Mouse (Mus musculus) G1E (cell line): ENCODE measurements around the gene Aldh3b3. TPM values are rescaled to one million over a fixed set of nuclear protein-coding genes. Genes with fewer than 3 reads are reported as not detected.

Experiments
- ATAC-seq: 2 replicates; pipeline ENCODE4 v1.8.0; 2016; ENCODE audit warnings: mild to moderate bottlenecking; ENCODE audit not compliant: insufficient number of reproducible peaks, poor library complexity, low FRiP score, severe bottlenecking; ENCODE audit errors: extremely low read depth
- DNase-seq: peaks from one replicate; pipeline ENCODE4 v3.0.0; 2012; ENCODE audit warnings: low spot score
- H3K27me3 ChIP-seq: 2 replicates; pipeline ENCODE4 v1.6.1; 2012; ENCODE audit warnings: mild to moderate bottlenecking, low read length, inconsistent platforms; ENCODE audit not compliant: insufficient read depth
- H3K36me3 ChIP-seq: replicated peaks from 2 replicates; pipeline ENCODE3; 2012; ENCODE audit warnings: mild to moderate bottlenecking, inconsistent platforms
- H3K4me1 ChIP-seq: 2 replicates; pipeline ENCODE4 v1.6.1; 2012; ENCODE audit warnings: low read depth, low read length, inconsistent platforms, mixed read lengths; ENCODE audit not compliant: insufficient read depth
- H3K4me3 ChIP-seq: 2 replicates; pipeline ENCODE4 v1.5.1; 2012; ENCODE audit warnings: low read depth, mild to moderate bottlenecking, inconsistent platforms, low read length, moderate library complexity, mixed read lengths
- H3K9me3 ChIP-seq: replicated peaks from 2 replicates; pipeline ENCODE4 v1.6.1; 2012; ENCODE audit warnings: inconsistent platforms
- CTCF ChIP-seq: IDR thresholded peaks from 2 replicates; pipeline ENCODE4 v1.5.1; 2012; ENCODE audit warnings: low read depth, low read length, inconsistent platforms, mixed read lengths
- GATA1 ChIP-seq: IDR thresholded peaks from 2 replicates; pipeline ENCODE4 v1.6.1; 2012; ENCODE audit warnings: borderline replicate concordance, low read length, inconsistent platforms, mixed read lengths
- GATA2 ChIP-seq: IDR thresholded peaks from 2 replicates; pipeline ENCODE4 v1.6.1; 2012; ENCODE audit warnings: low read depth, low read length, inconsistent platforms, borderline replicate concordance
- POLR2AphosphoS5 ChIP-seq: IDR thresholded peaks from 2 replicates; pipeline ENCODE4 v1.6.1; 2012; ENCODE audit warnings: low read depth, low read length, inconsistent platforms; ENCODE audit not compliant: insufficient replicate concordance
- TAL1 ChIP-seq: conservative IDR thresholded peaks from 2 replicates; pipeline ENCODE4 v1.6.1; 2012; ENCODE audit warnings: low read depth, low read length, inconsistent platforms, mixed read lengths
- polyA plus RNA-seq: library from polyadenylated mRNA; stranded (reverse); fragments of >175 nt; gene quantifications from 2 replicates; pipeline ENCODE4 v1.2.3, GENCODE M21; 2012
- total RNA-seq, 2 experiments: library from RNA; stranded (forward) in 1 of 2; stranded (reverse) in 1 of 2; fragments of 200-1000 nt in 1 of 2; fragments of >200 nt in 1 of 2; fragmentation: Nextera tagmentation in 1 of 2; gene quantifications; 2 replicates each; pipeline ENCODE4 v1.2.3; 2014 to 2017

Gene Aldh3b3
- total and polyA plus RNA-seq, 3 experiments: 0.11 TPM; not detected in 2

DNA sequence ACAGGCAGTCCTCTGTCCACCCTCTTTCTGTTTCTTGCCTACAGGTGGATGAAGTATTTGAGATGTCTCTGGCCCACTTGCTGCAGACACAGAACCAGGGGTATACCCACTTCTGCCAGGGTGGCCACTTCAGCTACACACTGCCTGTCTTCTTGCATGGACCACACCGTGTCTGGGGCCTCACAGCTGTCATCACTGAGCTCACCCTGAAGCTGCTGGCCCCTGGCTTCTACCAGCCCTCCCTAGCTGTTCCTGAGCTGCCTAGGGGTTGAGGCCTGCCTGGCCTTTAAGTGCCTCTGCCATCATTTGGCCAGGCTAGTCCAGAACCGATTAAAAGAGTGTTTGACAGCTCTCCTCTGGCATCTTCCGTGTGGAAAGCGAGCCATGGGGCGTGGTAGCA lies 43.3 kb downstream of the Aldh3b3 start:
- peaks cover 32% of the 10 kb centered on the region for H3K4me1 ChIP-seq
- DNase-seq (no peak), ATAC-seq (no peak)
- TF ChIP-seq POLR2AphosphoS5: no peak
- TF ChIP-seq TAL1: no peak
- no peak for TF ChIP-seq GATA2
- no peak for TF ChIP-seq CTCF
- TF ChIP-seq GATA1: no peak
- no peaks in the 10 kb centered on the region for H3K9me3 ChIP-seq
- peaks cover 23% of the 10 kb centered on the region for H3K27me3 ChIP-seq
- H3K4me3 ChIP-seq: peak overlapping the region; percentile 90
- peaks cover 52% of the 10 kb centered on the region for H3K36me3 ChIP-seq

DNA sequence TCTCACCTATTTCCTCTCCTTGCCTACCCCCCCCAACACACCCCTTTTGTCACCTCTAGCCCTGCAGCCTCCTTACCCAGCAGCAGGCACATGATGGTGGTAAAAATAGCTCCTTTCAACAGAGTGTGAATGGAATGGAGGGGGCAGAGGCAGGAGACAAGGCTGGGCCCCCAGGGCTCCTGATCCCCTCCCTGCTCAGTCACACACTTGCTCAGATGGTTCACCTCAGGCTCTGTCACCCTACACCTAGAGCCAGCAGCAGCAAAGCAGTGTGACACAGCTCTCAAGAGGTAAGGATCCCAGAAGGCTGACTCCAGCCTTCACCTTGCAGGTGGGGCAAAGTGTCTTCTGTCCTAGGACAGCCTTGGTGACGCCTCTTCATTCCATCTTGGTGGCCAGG lies 44.7 kb downstream of the Aldh3b3 start, which contains the start of gene Doc2g:
TSS of gene Doc2g (plus strand) at position 202 of the 400 bp plus-strand sequence.
- peaks cover 10% of the 10 kb centered on the region for H3K27me3 ChIP-seq
- H3K9me3 ChIP-seq: no peaks in the 10 kb centered on the region
- no peak within 1 kb of the TSS for H3K4me3 ChIP-seq
- H3K36me3 ChIP-seq: peaks cover 66% of the 10 kb centered on the region
- no peak for DNase-seq
- no peak for ATAC-seq
- peaks cover 32% of the 10 kb centered on the region for H3K4me1 ChIP-seq
- TF ChIP-seq TAL1 (no peak), GATA1 (no peak), GATA2 (no peak), CTCF (no peak), POLR2AphosphoS5 (no peak)

DNA sequence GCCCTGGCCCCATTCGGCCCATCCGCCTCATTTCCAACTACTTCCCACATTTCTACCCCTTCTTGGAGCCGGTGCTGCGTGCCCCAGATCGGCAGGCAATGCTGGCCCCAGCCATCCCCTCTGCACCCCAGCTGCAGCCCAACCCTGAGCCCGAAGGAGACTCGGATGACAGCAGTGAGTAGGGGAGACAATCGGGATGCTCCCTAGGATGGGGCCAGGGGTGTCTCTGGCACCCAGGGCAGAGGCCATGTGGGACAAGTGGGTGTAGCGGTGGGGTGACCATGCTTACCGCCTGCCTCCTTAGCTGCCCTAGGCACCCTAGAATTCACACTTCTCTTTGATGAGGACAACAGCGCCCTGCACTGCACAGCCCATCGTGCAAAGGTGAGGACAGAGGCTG lies 45.2 kb downstream of the Aldh3b3 start:
- H3K27me3 ChIP-seq: peaks cover 5% of the 10 kb centered on the region
- H3K9me3 ChIP-seq: no peaks in the 10 kb centered on the region
- H3K4me1 ChIP-seq: peaks cover 32% of the 10 kb centered on the region
- DNase-seq: no peak
- no peak for TF ChIP-seq TAL1
- no peak for TF ChIP-seq GATA2
- TF ChIP-seq POLR2AphosphoS5: no peak
- TF ChIP-seq GATA1: no peak
- no peak for TF ChIP-seq CTCF
- H3K4me3 ChIP-seq: no peak overlapping the region
- no peak for ATAC-seq
- H3K36me3 ChIP-seq: peaks cover 71% of the 10 kb centered on the region

DNA sequence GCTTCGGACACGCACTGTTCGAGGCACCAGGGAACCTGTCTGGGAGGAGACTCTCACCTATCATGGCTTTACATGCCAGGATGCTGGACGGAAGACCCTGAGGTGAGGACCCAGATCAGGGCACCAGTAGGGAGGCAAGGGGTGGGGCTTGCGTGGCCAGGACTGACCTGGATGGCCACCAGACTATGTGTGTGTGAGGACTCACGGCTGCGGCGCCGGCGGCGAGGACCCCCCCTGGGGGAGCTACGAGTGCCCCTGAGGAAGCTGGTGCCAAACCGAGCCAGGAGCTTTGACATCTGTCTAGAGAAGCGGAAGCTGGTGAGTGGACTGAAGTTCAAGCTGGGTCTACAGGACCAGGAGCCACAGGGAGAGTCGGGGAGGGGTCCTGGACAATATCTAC lies 45.9 kb downstream of the Aldh3b3 start:
- H3K4me1 ChIP-seq: peaks cover 26% of the 10 kb centered on the region
- H3K27me3 ChIP-seq: no peaks in the 10 kb centered on the region
- no peaks in the 10 kb centered on the region for H3K9me3 ChIP-seq
- H3K36me3 ChIP-seq: peaks cover 78% of the 10 kb centered on the region
- H3K4me3 ChIP-seq: no peak overlapping the region
- ATAC-seq (no peak), DNase-seq (no peak)
- no peak for TF ChIP-seq CTCF
- TF ChIP-seq GATA1: no peak
- no peak for TF ChIP-seq TAL1
- no peak for TF ChIP-seq POLR2AphosphoS5

DNA sequence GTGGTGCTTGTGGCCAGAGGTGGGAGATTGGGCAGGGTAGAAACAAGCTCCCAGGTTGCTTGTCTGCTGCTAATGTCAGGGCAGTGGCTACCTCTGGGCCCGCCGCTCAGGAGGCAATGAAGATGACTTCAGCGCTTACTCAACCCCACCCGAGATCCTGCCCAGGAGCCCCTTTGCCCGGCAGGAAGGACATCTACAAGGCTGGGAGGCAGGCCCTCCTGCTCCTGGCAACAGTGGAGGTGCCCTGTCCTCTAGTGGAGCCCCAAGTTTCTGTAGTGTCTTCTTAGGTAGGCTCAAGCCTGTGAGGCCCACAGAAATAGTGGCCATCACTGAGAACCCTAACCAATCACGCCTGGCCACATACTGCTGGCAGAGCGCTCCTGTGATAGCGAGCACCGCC lies 46.6 kb downstream of the Aldh3b3 start:
- peaks cover 27% of the 10 kb centered on the region for H3K4me1 ChIP-seq
- ATAC-seq (no peak), DNase-seq (no peak)
- no peak for TF ChIP-seq GATA1
- no peak for TF ChIP-seq TAL1
- no peak for TF ChIP-seq GATA2
- TF ChIP-seq POLR2AphosphoS5: no peak
- no peak for TF ChIP-seq CTCF
- peaks cover 86% of the 10 kb centered on the region for H3K36me3 ChIP-seq
- H3K9me3 ChIP-seq: no peaks in the 10 kb centered on the region
- H3K27me3 ChIP-seq: no peaks in the 10 kb centered on the region
- H3K4me3 ChIP-seq: no peak overlapping the region

DNA sequence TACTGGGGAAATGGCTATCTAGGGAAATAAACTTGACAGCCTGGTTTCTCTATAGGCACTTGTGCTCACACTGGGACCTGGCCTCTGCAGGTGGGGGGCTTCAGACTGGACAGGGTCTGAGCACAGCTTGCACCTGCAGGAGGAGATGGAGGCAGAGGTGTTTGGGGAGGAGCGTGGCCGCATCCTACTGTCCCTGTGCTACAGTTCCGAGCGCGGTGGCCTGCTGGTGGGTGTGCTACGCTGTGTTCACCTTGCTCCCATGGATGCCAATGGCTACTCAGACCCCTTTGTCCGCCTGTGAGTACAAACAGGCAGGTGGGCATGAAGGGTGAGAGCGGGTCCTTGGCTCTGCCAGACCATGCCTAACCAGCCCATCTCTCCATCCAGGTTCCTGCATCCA lies 47.5 kb downstream of the Aldh3b3 start:
- Histone ChIP-seq H3K4me1 (peaks cover 29% of the 10 kb centered on the region), H3K4me3 (no peak overlapping the region), H3K27me3 (no peaks in the 10 kb centered on the region), H3K9me3 (no peaks in the 10 kb centered on the region), H3K36me3 (peaks cover 93% of the 10 kb centered on the region)
- ATAC-seq (no peak), DNase-seq (no peak)
- TF ChIP-seq GATA2: no peak
- TF ChIP-seq TAL1: no peak
- no peak for TF ChIP-seq POLR2AphosphoS5
- no peak for TF ChIP-seq CTCF
- no peak for TF ChIP-seq GATA1
